Mouse (Mus musculus) cerebellum, adult (tissue): ENCODE results near the gene Ddx20.

Experiments
- ATAC-seq: cut with Nextera tagmentation; 2 replicates; pipeline ENCODE4 v1.9.2; 2017; ENCODE audit warnings: mild to moderate bottlenecking, moderate library complexity, mixed read lengths; ENCODE audit not compliant: insufficient number of reproducible peaks, low FRiP score, low TSS enrichment

Ddx20 gene

DNA sequence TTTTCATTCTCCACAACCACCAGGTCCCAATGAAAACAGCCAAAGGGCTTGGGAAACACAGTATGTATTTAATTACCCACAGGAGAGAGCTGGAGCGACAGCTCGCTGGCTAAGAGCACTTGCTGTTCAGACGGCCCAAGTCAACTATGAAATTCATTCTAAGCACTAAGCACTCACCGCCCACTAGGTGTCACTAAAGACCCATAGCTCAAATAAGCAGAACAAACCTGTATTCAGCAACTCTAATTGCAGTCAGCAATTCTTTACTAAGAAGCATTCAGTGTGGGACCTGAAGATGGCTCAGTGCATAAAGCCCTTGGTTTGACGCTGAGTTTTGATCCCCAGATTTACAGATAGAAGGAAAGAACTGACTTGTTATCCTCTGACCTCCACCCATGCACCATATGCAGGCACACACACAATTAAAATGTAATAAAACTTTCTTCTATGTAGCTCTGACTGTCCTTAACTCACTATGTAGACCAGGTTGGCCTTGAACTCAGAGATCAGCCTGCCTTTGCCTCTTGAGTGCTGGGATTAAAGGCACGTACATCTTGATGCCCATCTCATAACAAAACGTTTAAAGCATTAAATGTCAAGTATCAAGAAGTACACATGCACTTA, 12.7 kb downstream of the Ddx20 start:
- ATAC-seq: peak; percentile 82

DNA sequence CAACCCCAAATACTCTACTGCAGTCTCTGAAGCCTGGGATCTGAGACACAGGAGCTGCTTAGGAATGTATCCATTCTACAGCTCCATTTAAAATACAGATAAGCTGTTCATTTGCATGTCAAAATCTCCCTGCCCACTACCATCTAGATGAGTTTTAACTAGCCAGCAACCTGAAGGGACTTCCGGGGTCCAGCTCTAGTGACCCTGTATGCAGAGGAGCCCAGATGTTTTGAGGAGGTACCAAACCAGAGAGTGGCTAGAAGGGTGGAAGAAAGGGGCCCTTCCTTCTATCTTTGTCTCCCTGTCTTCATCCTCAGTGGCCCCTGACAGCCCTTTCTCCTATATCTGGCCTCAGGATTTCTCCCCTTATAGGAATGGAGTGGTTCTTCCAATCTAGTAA, 16.6 kb downstream of the Ddx20 start:
- ATAC-seq: no peak

DNA sequence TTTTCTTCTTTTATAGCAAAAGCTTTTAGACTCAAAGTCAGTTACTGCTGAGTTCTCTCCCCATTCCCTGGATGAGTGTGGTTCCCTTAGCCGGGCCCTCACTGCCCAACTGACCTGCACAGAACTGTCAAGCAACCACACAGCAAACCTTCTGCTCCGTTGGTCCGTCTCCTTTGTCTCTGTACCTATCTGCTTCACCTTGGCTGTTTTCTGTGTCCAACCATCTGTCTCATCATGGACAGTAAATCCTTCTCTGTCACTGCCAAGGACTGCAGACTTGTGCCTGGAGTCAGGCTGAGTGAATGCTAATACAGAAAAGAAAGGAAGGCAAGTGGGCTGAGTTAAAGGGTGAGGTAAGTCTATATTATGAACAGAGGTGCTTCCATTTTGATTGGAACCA, 17.6 kb downstream of the Ddx20 start:
- ATAC-seq: no peak

DNA sequence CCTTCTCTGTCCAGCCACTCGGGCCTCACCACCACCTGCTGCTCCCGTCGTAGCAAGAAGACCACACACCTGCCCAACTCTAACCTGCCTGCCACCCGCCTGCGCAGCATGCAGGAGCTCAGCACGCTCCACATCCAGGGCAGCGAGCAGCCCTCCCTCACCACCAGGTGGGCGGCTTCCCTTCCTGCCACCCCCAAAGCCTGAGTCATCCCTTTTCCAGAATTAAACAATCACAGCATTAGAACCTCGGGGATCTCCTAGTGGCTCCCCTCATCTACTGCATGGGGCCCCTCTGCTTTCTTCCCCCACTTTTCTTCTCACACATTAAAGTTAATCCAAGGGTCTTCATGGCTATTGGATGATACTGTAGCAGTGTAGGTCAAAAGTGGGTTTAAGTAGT, 19.2 kb downstream of the Ddx20 start:
- ATAC-seq: no peak

DNA sequence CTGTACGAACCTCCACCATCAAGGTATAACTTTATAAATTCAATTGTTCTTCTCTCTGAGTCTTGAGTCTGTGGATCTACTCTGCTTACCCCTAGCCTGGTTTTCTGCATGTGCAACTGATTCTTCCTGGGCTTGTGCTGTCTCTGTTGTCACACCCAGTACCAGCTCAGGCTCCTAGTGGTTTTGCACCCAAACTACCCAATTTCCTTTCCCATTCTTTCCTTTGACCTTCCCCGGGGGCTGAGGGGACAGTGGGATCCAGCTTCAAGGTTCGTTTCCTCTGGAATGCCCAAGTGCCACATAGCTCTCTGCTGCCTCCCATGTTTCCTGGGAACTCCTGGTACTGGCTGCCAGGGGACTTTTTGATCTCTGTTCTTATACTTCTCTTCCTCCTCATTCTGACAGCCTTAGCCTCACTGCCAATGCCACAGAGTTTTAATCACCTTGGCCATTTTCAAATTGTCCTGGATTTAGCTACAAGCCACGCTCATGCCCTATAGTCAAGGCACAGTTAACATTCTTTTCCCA, 20.3 kb downstream of the Ddx20 start:
- ATAC-seq: no peak

- no peak for ATAC-seq
Measured at GRCm38 (mm10) chr3:105665105-105665765, 22.1 kb downstream of the Ddx20 start.

GRCm38 (mm10) chr3:105663043-105663442, 24.3 kb downstream of the Ddx20 start:
- ATAC-seq: no peak

DNA sequence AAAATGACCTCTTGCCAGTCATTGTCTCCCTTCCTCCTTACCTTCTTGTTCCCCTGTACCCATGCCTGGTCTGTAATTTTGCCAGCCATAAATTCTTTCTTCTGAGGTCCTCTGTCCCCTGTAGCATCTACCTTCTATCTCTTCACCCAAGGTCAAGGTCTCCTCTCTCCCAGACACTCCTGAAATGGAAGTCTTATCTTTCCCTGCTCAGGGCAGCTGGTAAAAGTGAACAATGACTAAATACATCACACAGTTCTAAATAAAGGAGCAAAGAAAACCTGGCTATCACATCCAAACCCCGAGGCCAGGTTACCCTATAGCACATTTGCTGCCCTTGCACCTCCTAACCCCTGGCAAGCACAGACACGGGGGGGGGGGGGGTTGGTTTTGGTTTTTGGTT, 26.8 kb downstream of the Ddx20 start:
- ATAC-seq: no peak

- ATAC-seq: no peak
Measured at GRCm38 (mm10) chr3:105655031-105655585, 32.3 kb downstream of the Ddx20 start.

GRCm38 (mm10) chr3:105653544-105654380, 33.6 kb downstream of the Ddx20 start:
- peak; percentile 82 for ATAC-seq

DNA sequence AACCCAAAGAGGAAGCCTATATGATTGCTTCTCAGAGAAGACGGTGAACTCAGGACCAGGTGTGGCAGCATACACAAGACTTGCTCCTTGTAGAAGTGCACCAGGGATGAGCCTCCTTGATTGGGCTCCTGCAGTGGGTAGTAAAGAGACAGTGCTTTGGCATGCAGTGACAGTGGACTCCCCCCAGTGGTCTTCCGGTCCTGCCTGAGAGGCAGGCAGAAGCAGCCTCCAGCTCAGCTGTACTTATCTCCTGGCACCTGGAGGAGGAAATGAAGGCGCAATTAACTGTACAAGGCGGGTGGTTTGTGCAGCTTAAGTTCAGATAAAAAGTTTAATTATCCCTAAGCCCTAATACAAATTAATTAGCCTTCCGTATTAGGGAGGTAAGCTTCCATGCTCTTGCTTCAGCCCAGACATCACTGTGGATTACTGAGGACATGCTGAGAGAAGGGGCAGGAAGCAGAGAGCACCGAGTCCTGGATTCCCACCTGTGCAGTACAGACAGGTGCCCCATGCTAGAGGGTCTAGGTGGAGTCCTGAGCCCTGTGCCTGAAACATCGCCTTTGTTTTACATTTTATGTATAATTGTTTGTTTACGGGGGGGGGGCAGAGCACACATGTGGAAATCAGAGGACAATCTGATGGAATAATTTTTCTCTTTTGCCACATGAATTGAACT, 38.3 kb downstream of the Ddx20 start:
- no peak for ATAC-seq

DNA sequence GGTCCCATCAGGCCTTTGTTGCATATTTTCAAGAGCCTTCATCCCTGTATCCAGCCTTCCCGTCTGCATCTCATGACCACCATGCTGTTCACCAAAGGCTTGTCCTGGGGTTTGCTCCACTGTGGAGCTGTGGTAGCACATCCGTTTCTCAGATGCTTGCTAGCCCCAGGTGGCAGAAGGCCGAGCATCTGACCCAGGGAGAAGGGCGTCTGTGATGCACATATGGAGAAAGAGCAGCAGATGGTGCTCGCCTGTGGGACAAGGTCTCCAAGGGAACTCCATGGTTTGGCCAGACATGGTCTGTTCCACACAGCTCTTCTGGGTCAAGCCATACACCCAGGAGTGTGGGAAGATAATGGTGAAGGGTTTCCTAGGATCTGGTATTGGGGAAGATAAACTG, 43.8 kb downstream of the Ddx20 start:
- peak; percentile 82 for ATAC-seq

DNA sequence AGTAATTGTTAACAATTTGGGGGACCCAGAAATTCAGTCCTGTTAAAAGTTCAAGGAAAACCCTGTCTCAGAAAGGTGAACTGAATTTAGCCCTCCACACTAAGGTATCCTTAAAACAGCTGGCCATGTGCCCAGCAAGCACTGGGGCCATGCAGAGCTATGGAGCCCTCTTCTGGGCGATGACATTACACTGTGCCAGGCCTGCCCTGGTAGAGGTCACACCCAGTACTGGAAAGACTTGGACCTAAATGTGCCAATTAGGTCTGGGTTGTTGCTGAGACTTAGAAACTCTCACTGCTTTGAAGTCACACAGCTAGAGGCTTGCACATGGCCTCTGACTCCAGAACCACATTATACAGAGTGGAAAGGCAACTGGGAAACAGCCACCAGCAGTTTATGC, 45.2 kb downstream of the Ddx20 start:
- peak; percentile 33; the same call in 1 of the 2 replicates for ATAC-seq

DNA sequence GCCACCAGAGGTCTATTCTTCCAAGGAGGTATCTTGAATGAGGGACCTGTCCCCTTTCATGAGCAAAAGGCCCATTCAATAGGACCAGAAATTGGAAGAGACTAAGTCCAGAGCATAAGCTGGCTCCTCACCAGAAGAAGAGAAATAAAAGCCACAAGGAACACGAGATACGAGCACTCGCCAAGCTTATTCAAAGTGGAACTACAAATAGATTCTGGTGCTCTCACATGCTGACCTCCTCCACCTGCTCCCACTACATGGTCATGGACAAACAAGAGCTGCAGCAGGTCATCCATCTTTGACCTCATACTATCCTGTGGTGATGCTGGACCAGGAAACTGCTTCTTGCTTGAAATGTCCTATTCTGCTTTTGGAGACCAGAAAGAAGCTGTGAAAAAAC, 54.4 kb downstream of the Ddx20 start:
- no peak for ATAC-seq

DNA sequence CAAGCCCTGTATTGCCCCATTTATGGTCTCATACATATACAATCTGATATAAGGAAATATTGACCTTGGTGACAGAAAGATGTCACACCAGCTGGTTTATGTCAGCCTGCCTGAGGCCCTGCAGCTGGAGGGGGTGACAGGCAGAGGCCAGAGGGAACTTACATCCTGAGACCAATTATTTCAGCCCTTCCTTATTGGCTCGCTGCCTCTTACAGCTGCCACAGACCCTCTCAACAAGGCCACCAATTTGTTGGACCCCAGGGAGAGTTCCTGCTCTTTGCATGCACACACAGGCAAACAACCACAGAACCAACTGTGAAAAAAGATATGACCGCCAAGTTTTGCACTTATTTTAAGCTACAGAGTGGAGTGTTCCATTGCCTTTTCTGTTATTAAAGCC, 55.1 kb downstream of the Ddx20 start:
- no peak for ATAC-seq
